Mouse (Mus musculus) midbrain, embryonic 12.5 days (tissue): Measurements from ENCODE around the gene 1700021F07Rik. TPM values are rescaled to one million over a fixed set of nuclear protein-coding genes. Genes with fewer than 3 reads are reported as not detected.

ENCODE experiments used
- ATAC-seq: fragments of 200-750 bp; cut with Nextera tagmentation; 2 replicates; pipeline ENCODE4 v1.8.0; 2017; ENCODE audit warnings: low read depth, moderate TSS enrichment, moderate library complexity; ENCODE audit not compliant: low FRiP score
- H3K27ac ChIP-seq: fragments of 300-500 bp; sonication (generic); replicated peaks from 2 replicates; pipeline ENCODE4 v1.5.1; 2016; ENCODE audit warnings: mild to moderate bottlenecking
- H3K27me3 ChIP-seq: fragments of 300-500 bp; sonication (generic); 2 replicates; pipeline ENCODE4 v1.6.1; 2016; ENCODE audit warnings: mild to moderate bottlenecking
- H3K36me3 ChIP-seq: fragments of 300-500 bp; sonication (generic); 2 replicates; pipeline ENCODE4 v1.6.1; 2016
- H3K4me1 ChIP-seq: fragments of 300-500 bp; sonication (generic); 2 replicates; pipeline ENCODE4 v1.6.1; 2016
- H3K4me2 ChIP-seq: fragments of 300-500 bp; sonication (generic); replicated peaks from 2 replicates; pipeline ENCODE4 v1.6.1; 2016; ENCODE audit warnings: mild to moderate bottlenecking, moderate library complexity
- H3K4me3 ChIP-seq: fragments of 300-500 bp; sonication (generic); 2 replicates; pipeline ENCODE4 v1.5.1; 2016; ENCODE audit warnings: mild to moderate bottlenecking
- H3K9ac ChIP-seq: fragments of 300-500 bp; sonication (generic); replicated peaks from 2 replicates; pipeline ENCODE4 v1.6.1; 2016; ENCODE audit warnings: mild to moderate bottlenecking, moderate library complexity
- H3K9me3 ChIP-seq: fragments of 300-500 bp; sonication (generic); 2 replicates; pipeline ENCODE4 v1.6.1; 2016; ENCODE audit warnings: mild to moderate bottlenecking
- WGBS: fragments of 180-500 bp; shearing (Covaris S2); methylation state at CpG from one replicate; pipeline ENCODE4 v1.1.7; 2016; 5-methylcytosine and 5-hydroxymethylcytosine counted together
- polyA plus RNA-seq: library from polyadenylated mRNA; unstranded; fragments of >200 nt; fragmentation: Nextera tagmentation; extraction: Ambion mirVana; gene quantifications from 2 replicates; pipeline ENCODE4 v1.2.1, GENCODE M21; 2016

1700021F07Rik gene
- not detected in 2 replicates for polyA plus RNA-seq

GRCm38 (mm10) chr2:173522376-173522775, at the start of gene 1700021F07Rik:
1700021F07Rik (plus strand) TSS chr2:173522586.
- H3K27me3 ChIP-seq: no peaks in the 10 kb centered on the region; the same call in 1 of the 2 replicates
- H3K4me1 ChIP-seq: no peaks in the 10 kb centered on the region
- H3K4me2 ChIP-seq: no peak within 1 kb of the TSS
- H3K27ac ChIP-seq: no peak within 1 kb of the TSS
- no peak for ATAC-seq
- H3K36me3 ChIP-seq: no peaks in the 10 kb centered on the region
- no peak within 1 kb of the TSS for H3K9ac ChIP-seq
- H3K4me3 ChIP-seq: no peak within 1 kb of the TSS
- H3K9me3 ChIP-seq: no peaks in the 10 kb centered on the region
- WGBS: 93% methylated on average over 18 of the region's 18 CpGs

DNA sequence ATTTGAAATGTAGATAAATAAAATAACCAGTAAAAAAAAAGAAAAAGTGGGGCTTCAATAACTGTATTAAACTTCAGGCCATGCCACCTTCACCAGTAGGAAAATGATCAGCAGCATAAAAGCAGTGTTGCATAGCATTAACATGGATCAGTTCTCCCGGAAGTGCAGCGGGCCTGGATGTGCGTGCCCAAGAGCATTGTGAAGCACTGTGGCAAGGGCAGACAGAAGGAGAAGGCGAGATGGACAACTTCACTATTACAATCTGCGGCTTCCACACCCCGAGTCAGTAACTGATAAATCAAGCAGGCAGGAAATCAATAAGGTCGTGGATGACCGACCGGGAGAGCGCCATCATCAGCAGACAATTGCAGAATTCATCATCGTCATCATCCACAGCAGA, 49.2 kb upstream of the 1700021F07Rik start:
- Histone ChIP-seq H3K36me3 (no peaks in the 10 kb centered on the region), H3K27me3 (no peaks in the 10 kb centered on the region), H3K27ac (no peak overlapping the region), H3K4me3 (no peak overlapping the region), H3K9me3 (no peaks in the 10 kb centered on the region), H3K4me1 (no peaks in the 10 kb centered on the region), H3K9ac (no peak overlapping the region), H3K4me2 (no peak overlapping the region)
- ATAC-seq: no peak
- WGBS: 59% methylated on average over 11 of the region's 11 CpGs

GRCm38 (mm10) chr2:173479050-173479449, 43.3 kb upstream of the 1700021F07Rik start:
- Histone ChIP-seq H3K4me2 (no peak overlapping the region), H3K4me1 (no peaks in the 10 kb centered on the region), H3K27ac (no peak overlapping the region), H3K9me3 (no peaks in the 10 kb centered on the region), H3K9ac (no peak overlapping the region), H3K36me3 (no peaks in the 10 kb centered on the region), H3K27me3 (no peaks in the 10 kb centered on the region), H3K4me3 (no peak overlapping the region)
- 94% methylated on average over 12 of the region's 12 CpGs for WGBS
- no peak for ATAC-seq

DNA sequence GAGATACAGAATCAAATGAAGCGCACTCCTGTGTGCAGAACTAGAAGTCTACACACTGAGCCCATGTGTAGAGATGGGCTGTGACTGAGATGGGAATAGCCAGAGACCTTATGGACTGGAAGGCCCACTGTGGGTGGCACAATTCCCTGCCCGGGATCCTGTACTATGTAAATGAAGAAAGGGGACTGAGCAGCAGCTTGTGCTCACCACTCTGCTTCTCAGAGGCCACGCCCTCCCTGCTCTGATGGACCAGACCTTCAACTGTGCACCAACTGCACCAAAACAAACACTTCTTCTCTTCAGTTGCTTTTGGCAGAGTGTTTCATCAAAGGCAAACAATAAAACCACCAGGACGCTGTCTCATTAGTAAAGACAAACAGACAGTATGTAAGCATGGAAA, 37.9 kb upstream of the 1700021F07Rik start:
- H3K4me3 ChIP-seq: no peak overlapping the region
- WGBS: 90% methylated on average over 4 of the region's 4 CpGs

GRCm38 (mm10) chr2:173499612-173500011, 22.8 kb upstream of the 1700021F07Rik start:
- Histone ChIP-seq H3K36me3 (no peaks in the 10 kb centered on the region), H3K9ac (no peak overlapping the region), H3K9me3 (no peaks in the 10 kb centered on the region), H3K27me3 (no peaks in the 10 kb centered on the region), H3K27ac (no peak overlapping the region), H3K4me2 (no peak overlapping the region), H3K4me1 (no peaks in the 10 kb centered on the region), H3K4me3 (no peak overlapping the region)
- 93% methylated on average over 2 of the region's 2 CpGs for WGBS
- ATAC-seq: no peak

More for the DNA sequence above, 37.9 kb upstream of the 1700021F07Rik start:
- Histone ChIP-seq H3K9me3 (no peaks in the 10 kb centered on the region), H3K4me2 (no peak overlapping the region), H3K9ac (no peak overlapping the region), H3K36me3 (no peaks in the 10 kb centered on the region), H3K4me1 (no peaks in the 10 kb centered on the region), H3K27ac (no peak overlapping the region), H3K27me3 (no peaks in the 10 kb centered on the region)
- ATAC-seq: no peak

GRCm38 (mm10) chr2:173513977-173514376, 8.4 kb upstream of the 1700021F07Rik start:
- no peak overlapping the region for H3K9ac ChIP-seq
- H3K4me3 ChIP-seq: no peak overlapping the region
- H3K27ac ChIP-seq: no peak overlapping the region
- H3K27me3 ChIP-seq: no peaks in the 10 kb centered on the region; the same call in 1 of the 2 replicates
- 90% methylated on average over 6 of the region's 6 CpGs for WGBS
- H3K9me3 ChIP-seq: peaks cover 9% of the 10 kb centered on the region
- no peaks in the 10 kb centered on the region for H3K4me1 ChIP-seq
- H3K4me2 ChIP-seq: no peak overlapping the region
- no peaks in the 10 kb centered on the region for H3K36me3 ChIP-seq
- ATAC-seq: no peak

GRCm38 (mm10) chr2:173515186-173515585, 7.2 kb upstream of the 1700021F07Rik start:
- Histone ChIP-seq H3K27me3 (no peaks in the 10 kb centered on the region; the same call in 1 of the 2 replicates), H3K4me1 (no peaks in the 10 kb centered on the region), H3K27ac (no peak overlapping the region), H3K4me2 (no peak overlapping the region), H3K9ac (no peak overlapping the region), H3K36me3 (no peaks in the 10 kb centered on the region), H3K4me3 (no peak overlapping the region), H3K9me3 (peaks cover 8% of the 10 kb centered on the region)
- ATAC-seq: no peak
- WGBS: 68% methylated on average over 6 of the region's 6 CpGs

GRCm38 (mm10) chr2:173516150-173516855, 6.1 kb upstream of the 1700021F07Rik start:
- Histone ChIP-seq H3K36me3 (no peaks in the 10 kb centered on the region), H3K9ac (no peak overlapping the region), H3K27me3 (no peaks in the 10 kb centered on the region; the same call in 1 of the 2 replicates), H3K4me2 (no peak overlapping the region), H3K27ac (no peak overlapping the region), H3K4me3 (no peak overlapping the region), H3K4me1 (no peaks in the 10 kb centered on the region), H3K9me3 (no peaks in the 10 kb centered on the region)
- WGBS: 80% methylated on average over 25 of the region's 25 CpGs
- ATAC-seq: no peak

- no peak overlapping the region for H3K9ac ChIP-seq
- ATAC-seq: no peak
- no peak overlapping the region for H3K4me2 ChIP-seq
Measured at GRCm38 (mm10) chr2:173528493-173528892, 6.1 kb downstream of the 1700021F07Rik start.

DNA sequence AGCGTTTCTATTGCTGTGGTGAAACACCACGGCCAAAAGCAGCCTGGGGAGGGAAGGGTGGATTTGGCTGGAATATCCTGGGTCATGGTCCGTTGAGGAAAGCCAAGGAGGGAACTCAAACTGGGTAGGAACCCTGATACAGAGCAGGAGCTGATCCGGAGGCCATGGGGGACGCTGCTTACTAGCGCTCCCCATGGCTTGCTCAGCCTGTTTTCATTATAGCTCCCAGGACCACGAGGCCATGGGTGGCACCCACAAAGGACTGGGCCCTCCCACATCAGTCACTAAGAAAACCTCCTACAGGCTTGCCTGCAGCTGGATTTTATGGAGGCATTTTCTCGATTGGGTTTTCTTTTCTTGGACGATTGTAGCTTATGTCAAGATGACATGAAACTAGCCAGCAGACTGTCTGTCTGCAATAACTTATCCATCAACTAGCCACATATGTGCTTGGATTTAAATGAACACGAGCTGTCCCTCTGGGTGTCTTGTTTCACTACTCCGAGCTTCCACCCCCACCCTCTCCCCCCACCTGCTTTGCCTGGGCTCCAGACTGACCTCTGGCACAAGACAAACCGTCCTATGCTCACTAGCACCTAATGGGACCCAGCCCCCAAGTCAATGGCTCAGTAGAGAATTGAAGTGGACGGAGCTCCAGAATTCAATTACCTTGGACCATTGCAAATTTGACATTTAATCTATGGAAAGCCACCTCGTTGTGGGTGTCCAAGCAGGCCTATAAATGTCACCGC, 10.5 kb downstream of the 1700021F07Rik start:
- WGBS: 73% methylated on average over 15 of the region's 15 CpGs
- no peak for ATAC-seq

More at GRCm38 (mm10) chr2:173528493-173528892, 6.1 kb downstream of the 1700021F07Rik start:
- 87% methylated on average over 3 of the region's 3 CpGs for WGBS
- H3K4me3 ChIP-seq: no peak overlapping the region
- no peaks in the 10 kb centered on the region for H3K9me3 ChIP-seq
- no peak overlapping the region for H3K27ac ChIP-seq
- H3K4me1 ChIP-seq: no peaks in the 10 kb centered on the region
- H3K27me3 ChIP-seq: 0 out of 2 replicates have a peak, but pooled peaks cover 3% of the 10 kb centered on the region
- H3K36me3 ChIP-seq: no peaks in the 10 kb centered on the region

GRCm38 (mm10) chr2:173534581-173534980, 12.2 kb downstream of the 1700021F07Rik start:
- H3K36me3 ChIP-seq: no peaks in the 10 kb centered on the region
- WGBS: 87% methylated on average over 7 of the region's 7 CpGs
- H3K9ac ChIP-seq: no peak overlapping the region
- no peak overlapping the region for H3K4me2 ChIP-seq
- ATAC-seq: no peak
- H3K4me1 ChIP-seq: peaks cover 1% of the 10 kb centered on the region; the same call in 1 of the 2 replicates
- H3K27me3 ChIP-seq: 0 out of 2 replicates have a peak, but pooled peaks cover 3% of the 10 kb centered on the region
- no peak overlapping the region for H3K27ac ChIP-seq
- no peak overlapping the region for H3K4me3 ChIP-seq
- no peaks in the 10 kb centered on the region for H3K9me3 ChIP-seq

More for the DNA sequence above, 10.5 kb downstream of the 1700021F07Rik start:
- Histone ChIP-seq H3K9me3 (no peaks in the 10 kb centered on the region), H3K36me3 (no peaks in the 10 kb centered on the region), H3K27ac (no peak overlapping the region), H3K4me2 (no peak overlapping the region), H3K27me3 (0 out of 2 replicates have a peak, but pooled peaks cover 3% of the 10 kb centered on the region), H3K4me3 (no peak overlapping the region), H3K9ac (no peak overlapping the region), H3K4me1 (no peaks in the 10 kb centered on the region)

DNA sequence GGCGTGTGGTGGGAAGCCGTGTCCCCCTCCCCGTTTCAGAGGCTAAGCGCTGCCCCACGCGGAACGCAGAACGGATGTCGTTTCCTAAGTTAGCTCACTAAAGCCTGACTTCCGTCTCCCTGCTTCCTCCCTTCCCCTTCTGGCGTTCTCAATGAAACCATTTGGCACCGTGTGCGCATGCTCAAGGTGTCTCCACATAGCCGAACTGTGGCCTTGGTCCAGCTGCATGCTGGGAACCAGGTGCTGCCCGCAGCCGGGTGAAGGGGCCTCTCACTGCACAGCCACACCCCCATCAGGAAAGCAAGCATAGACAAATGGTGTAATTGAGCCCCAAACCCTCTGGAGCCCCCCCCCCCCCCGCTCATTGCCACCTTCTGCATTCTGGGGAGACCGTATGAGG, 13.0 kb downstream of the 1700021F07Rik start:
- H3K27ac ChIP-seq: no peak overlapping the region
- H3K36me3 ChIP-seq: no peaks in the 10 kb centered on the region
- H3K27me3 ChIP-seq: 0 out of 2 replicates have a peak, but pooled peaks cover 3% of the 10 kb centered on the region
- no peak for ATAC-seq
- 93% methylated on average over 18 of the region's 18 CpGs for WGBS
- no peak overlapping the region for H3K4me3 ChIP-seq
- H3K9ac ChIP-seq: no peak overlapping the region
- peaks cover 7% of the 10 kb centered on the region; the same call in 1 of the 2 replicates for H3K4me1 ChIP-seq
- H3K4me2 ChIP-seq: no peak overlapping the region
- H3K9me3 ChIP-seq: no peaks in the 10 kb centered on the region
